Mouse (Mus musculus): ENCODE measurements around the gene Tec. TPM values are rescaled to one million over a fixed set of nuclear protein-coding genes. Genes with fewer than 3 reads are reported as not detected.

Gene Tec
- total and polyA plus RNA-seq, 3 experiments = 7.9 to 25.9 (median 20.1) TPM

DNA sequence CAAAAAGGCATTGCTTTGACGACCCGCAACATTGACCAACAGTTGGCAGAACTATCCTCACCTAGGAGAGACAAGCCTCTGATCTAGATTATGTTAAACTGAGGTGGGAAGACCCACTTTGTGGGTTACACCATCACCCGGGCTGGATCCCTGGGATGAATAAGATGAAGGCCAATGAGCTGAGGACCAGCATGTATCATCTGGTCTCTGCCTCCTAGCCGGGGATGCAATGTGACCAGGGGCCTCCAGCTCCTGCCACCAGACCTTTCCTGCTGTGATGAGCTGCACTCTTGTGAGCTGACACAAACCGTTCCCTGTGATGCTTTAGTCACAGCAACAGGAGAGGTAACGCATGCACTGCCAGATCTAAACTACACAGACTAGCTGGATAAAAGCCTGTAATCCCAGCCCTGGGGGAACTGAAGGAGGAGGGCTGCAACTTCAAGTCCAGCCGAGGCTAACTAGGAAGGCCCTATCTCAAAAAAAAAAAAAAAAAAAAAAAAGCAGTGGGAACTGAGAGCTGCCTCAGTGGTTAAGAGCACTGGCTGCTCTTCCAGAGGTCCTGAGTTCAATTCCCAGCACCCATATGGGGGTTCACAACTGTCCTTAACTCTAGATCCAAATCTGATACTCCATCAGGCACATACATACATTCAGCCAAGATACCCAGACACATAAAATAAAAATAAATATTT lies 15.8 kb downstream of the Tec start:
- dilution Hi-C loops (cut with MboI; ENCODE audit: extremely low pct_ligation_motif_present, extremely low pct_unique_long_range_greater_than_20kb, low sequenced_read_pairs) = no loop called here
- Histone ChIP-seq H3K9me3 (replicated peaks; ENCODE audit: low read length) (no peaks in the 10 kb centered on the region), H3K4me1 (ENCODE audit: control insufficient read depth in 1 of 2, insufficient read depth in 2 of 2) (peaks cover 33 to 100% of the 10 kb centered on the region in 2 experiments), H3K4me3 (replicated peaks in 1 of 3; ENCODE audit: low read depth in 2 of 3, low read length in 2 of 3, poor library complexity in 1 of 3) (peak overlapping the region in 1 of 3 experiments; percentile 25), H3K36me3 (replicated peaks in 1 of 2; ENCODE audit: control insufficient read depth in 1 of 2, insufficient read depth in 1 of 2, low read length in 1 of 2) (peaks cover 0 to 34% of the 10 kb centered on the region in 2 experiments), H3K79me2 (replicated peaks; ENCODE audit: control insufficient read depth, extremely low read depth, insufficient read depth, poor library complexity, severe bottlenecking) (no peaks in the 10 kb centered on the region; the same call in 1 of the 2 replicates), H3K9ac (ENCODE audit: insufficient read depth, low read depth) (no peak overlapping the region), H3K27me3 (replicated peaks) (no peaks in the 10 kb centered on the region), H3K4me2 (ENCODE audit: insufficient read depth, low read depth, poor library complexity, severe bottlenecking) (no peak overlapping the region), H3K27ac (ENCODE audit: insufficient read depth, low read depth) (peak overlapping the region; percentile 6; the same call in 1 of the 2 replicates)
- in situ Hi-C loops (cut with MboI; ENCODE audit: low pct_ligation_motif_present, low pct_unique_long_range_greater_than_20kb, low sequenced_read_pairs) = no loop called here
- DNase-seq (ENCODE audit: extremely low read depth) = no peak
- TF ChIP-seq SIN3A (IDR thresholded peaks at IDR 0.05; ENCODE audit: low read length) (no peak), ZNF384 (IDR thresholded peaks at IDR 0.05; ENCODE audit: low read depth, low read length) (peak; percentile 66)

DNA sequence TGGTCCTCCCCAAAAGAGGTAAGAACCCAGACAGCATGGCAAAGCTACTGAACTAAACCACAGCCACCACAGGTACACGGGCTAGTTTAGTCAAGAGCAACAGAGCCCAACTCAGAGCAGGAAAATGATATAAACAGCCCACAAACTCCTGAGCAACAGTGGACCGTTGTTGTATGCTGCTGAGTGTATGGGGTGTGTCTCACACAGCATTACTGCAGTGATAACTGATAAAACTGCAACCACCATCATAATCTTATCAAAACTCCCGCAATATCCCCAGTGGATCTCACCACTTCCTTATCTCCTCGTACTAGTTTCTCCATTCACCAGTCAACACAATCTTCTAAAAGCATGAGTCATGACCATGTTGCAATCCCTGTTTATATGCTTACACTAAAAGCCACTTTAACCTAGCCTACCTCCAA lies 16.6 kb downstream of the Tec start:
- Histone ChIP-seq H3K27ac (ENCODE audit: insufficient read depth, low read depth) (no peak overlapping the region), H3K9ac (ENCODE audit: insufficient read depth, low read depth) (no peak overlapping the region)
- dilution Hi-C loops (cut with MboI; ENCODE audit: extremely low pct_ligation_motif_present, extremely low pct_unique_long_range_greater_than_20kb, low sequenced_read_pairs) = no loop called here

GRCm38 (mm10) chr5:72850926-72851673 lies 17.2 kb downstream of the Tec start:
- Histone ChIP-seq H3K27me3 (replicated peaks) (no peaks in the 10 kb centered on the region), H3K27ac (ENCODE audit: insufficient read depth, low read depth) (no peak overlapping the region), H3K4me1 (ENCODE audit: control insufficient read depth in 1 of 2, insufficient read depth in 2 of 2) (peaks cover 35 to 97% of the 10 kb centered on the region in 2 experiments), H3K36me3 (replicated peaks in 1 of 2; ENCODE audit: control insufficient read depth in 1 of 2, insufficient read depth in 1 of 2, low read length in 1 of 2) (peaks cover 0 to 25% of the 10 kb centered on the region in 2 experiments), H3K9me3 (replicated peaks; ENCODE audit: low read length) (no peaks in the 10 kb centered on the region), H3K4me3 (replicated peaks in 1 of 3; ENCODE audit: low read depth in 2 of 3, low read length in 2 of 3, poor library complexity in 1 of 3) (no peak overlapping the region), H3K4me2 (ENCODE audit: insufficient read depth, low read depth, poor library complexity, severe bottlenecking) (no peak overlapping the region), H3K79me2 (replicated peaks; ENCODE audit: control insufficient read depth, extremely low read depth, insufficient read depth, poor library complexity, severe bottlenecking) (no peaks in the 10 kb centered on the region; the same call in 1 of the 2 replicates), H3K9ac (ENCODE audit: insufficient read depth, low read depth) (no peak overlapping the region)
- dilution Hi-C loops (cut with MboI; ENCODE audit: extremely low pct_ligation_motif_present, extremely low pct_unique_long_range_greater_than_20kb, low sequenced_read_pairs) (no loop called here), in situ Hi-C loops (cut with MboI; ENCODE audit: low pct_ligation_motif_present, low pct_unique_long_range_greater_than_20kb, low sequenced_read_pairs) (no loop called here)
- DNase-seq (ENCODE audit: extremely low read depth) = no peak
- no peak for TF ChIP-seq SIN3A (IDR thresholded peaks at IDR 0.05; ENCODE audit: low read length)
- TF ChIP-seq RCOR1 (conservative IDR thresholded peaks at IDR 0.05; ENCODE audit: low read depth, low read length) = no peak
- no peak for TF ChIP-seq TCF12 (IDR thresholded peaks at IDR 0.05; ENCODE audit: low read depth, low read length)

More for the DNA sequence above, 16.6 kb downstream of the Tec start:
- TF ChIP-seq NRF1 (IDR thresholded peaks at IDR 0.05; ENCODE audit: low read depth, low read length) = no peak
- no peak for TF ChIP-seq GABPA (IDR thresholded peaks at IDR 0.05; ENCODE audit: insufficient replicate concordance, low read depth, low read length)
- TF ChIP-seq EP300 (IDR thresholded peaks at IDR 0.05; ENCODE audit: low read length) = no peak
- peaks cover 33 to 100% of the 10 kb centered on the region in 2 experiments for H3K4me1 ChIP-seq (ENCODE audit: control insufficient read depth in 1 of 2, insufficient read depth in 2 of 2)
- H3K79me2 ChIP-seq (replicated peaks; ENCODE audit: control insufficient read depth, extremely low read depth, insufficient read depth, poor library complexity, severe bottlenecking) = no peaks in the 10 kb centered on the region; the same call in 1 of the 2 replicates
- H3K4me3 ChIP-seq (replicated peaks in 1 of 3; ENCODE audit: low read depth in 2 of 3, low read length in 2 of 3, poor library complexity in 1 of 3) = no peak overlapping the region
- no peaks in the 10 kb centered on the region for H3K9me3 ChIP-seq (replicated peaks; ENCODE audit: low read length)
- H3K36me3 ChIP-seq (replicated peaks in 1 of 2; ENCODE audit: control insufficient read depth in 1 of 2, insufficient read depth in 1 of 2, low read length in 1 of 2) = peaks cover 0 to 29% of the 10 kb centered on the region in 2 experiments
- H3K4me2 ChIP-seq (ENCODE audit: insufficient read depth, low read depth, poor library complexity, severe bottlenecking) = no peak overlapping the region
- H3K27me3 ChIP-seq (replicated peaks) = no peaks in the 10 kb centered on the region
- in situ Hi-C loops (cut with MboI; ENCODE audit: low pct_ligation_motif_present, low pct_unique_long_range_greater_than_20kb, low sequenced_read_pairs) = no loop called here
- no peak for DNase-seq (ENCODE audit: extremely low read depth)

All from CH12.LX (cell line).